Comparison of ENCODE assay signal across 18 mouse cellular contexts in the genomic region with DNA sequence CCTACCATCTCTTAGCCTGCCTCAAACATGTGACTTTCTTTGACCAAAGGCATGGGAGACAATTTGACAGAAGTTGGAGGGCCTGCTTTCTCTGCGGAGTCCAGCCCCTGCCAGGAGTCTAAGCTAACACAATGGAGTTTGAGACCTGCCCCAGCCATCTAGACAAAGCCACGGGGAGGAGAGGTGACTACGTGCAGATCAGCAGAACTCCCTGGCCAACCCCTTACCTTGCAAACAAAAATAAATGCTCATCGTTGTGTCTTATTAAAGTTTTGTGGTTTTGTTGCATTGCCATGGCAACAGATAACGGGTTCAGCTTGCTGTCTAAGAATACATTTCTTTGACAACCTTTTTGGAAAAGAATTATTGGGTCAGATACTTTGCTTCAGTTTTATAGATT.
"Had no signal": no experiment of that assay in that cellular context is flagged by ENCODE, and none has a peak within 500 bp of the region (broad histone marks: within the 10 kb centered on the region; RNA-seq: fewer than 3 reads in every experiment).

No protein-coding gene starts in this region.

- H3K9me3 ChIP-seq: liver, embryonic 13.5 days; liver, embryonic 15.5 days; lung, embryonic 15.5 days; midbrain, embryonic 13.5 days; neural tube, embryonic 12.5 days; stomach, embryonic 15.5 days had no signal

- H3K9ac ChIP-seq: liver, embryonic 13.5 days; liver, embryonic 15.5 days; liver, postnatal 0 days; lung, embryonic 15.5 days; midbrain, embryonic 13.5 days; neural tube, embryonic 12.5 days; stomach, embryonic 15.5 days had no signal

- H3K27me3 ChIP-seq: liver, embryonic 13.5 days; liver, embryonic 15.5 days; lung, embryonic 15.5 days; midbrain, embryonic 13.5 days; neural tube, embryonic 12.5 days; stomach, embryonic 15.5 days had no signal

- H3K27ac ChIP-seq: liver, embryonic 13.5 days; liver, embryonic 15.5 days; lung, embryonic 15.5 days; macrophage; midbrain, embryonic 13.5 days; neural tube, embryonic 12.5 days; stomach, embryonic 15.5 days; stomach, postnatal 0 days had no signal

- DNase-seq: liver, embryonic 13.5 days; liver, postnatal 0 days; lung, adult 2 months; lung, postnatal 14 days; lung, postnatal 36 days; right cerebral cortex, postnatal 14 days; thymus, adult 18-20 months; thymus, postnatal 14 days; thymus, postnatal 36 days had no signal

- H3K4me3 ChIP-seq: liver, embryonic 13.5 days; liver, embryonic 15.5 days; lung, embryonic 15.5 days; megakaryocyte, embryonic 14.5 days; midbrain, embryonic 13.5 days; neural tube, embryonic 12.5 days; stomach, embryonic 15.5 days had no signal

- H3K4me1 ChIP-seq: liver, embryonic 13.5 days; liver, embryonic 15.5 days; lung, embryonic 15.5 days; midbrain, embryonic 13.5 days; neural tube, embryonic 12.5 days; stomach, embryonic 15.5 days had no signal

- ATAC-seq: liver, postnatal 0 days; lung, postnatal 0 days; midbrain, embryonic 13.5 days had no signal

- H3K4me2 ChIP-seq: liver, embryonic 13.5 days; liver, embryonic 15.5 days; lung, embryonic 15.5 days; midbrain, embryonic 13.5 days; neural tube, embryonic 12.5 days; stomach, embryonic 15.5 days had no signal

- H3K36me3 ChIP-seq: liver, embryonic 13.5 days; liver, embryonic 15.5 days; lung, embryonic 15.5 days; midbrain, embryonic 13.5 days; neural tube, embryonic 12.5 days; stomach, embryonic 15.5 days had no signal
